Mouse (Mus musculus): ENCODE data around the gene Pdyn.

Pdyn gene

GRCm38 (mm10) chr2:129654233-129654950 is 45.3 kb downstream of the Pdyn start:
- peak in 1 of 2 experiments; percentile 56 for DNase-seq

- no peak for DNase-seq
These were observed 46.0 kb downstream of the Pdyn start for GRCm38 (mm10) chr2:129653632-129654031.

GRCm38 (mm10) chr2:129652616-129653015 is 47.0 kb downstream of the Pdyn start:
- peak; percentile 86 to 90 for DNase-seq

Measured in cerebellum, postnatal 25 days (tissue).